Mouse (Mus musculus) limb, embryonic 11.5 days (tissue): Measurements from ENCODE around the gene Wrap53. TPM values are rescaled to one million over a fixed set of nuclear protein-coding genes. Genes with fewer than 3 reads are reported as not detected.

Source experiments
- ATAC-seq: fragments of 200-750 bp; cut with Nextera tagmentation; 2 replicates; pipeline ENCODE4 v1.8.0; 2017; ENCODE audit warnings: low read depth; ENCODE audit not compliant: insufficient number of reproducible peaks, low FRiP score, low TSS enrichment
- DNase-seq: peaks from one replicate; pipeline ENCODE4 v3.0.0-alpha.2; 2015; ENCODE audit warnings: low spot score
- H3K27ac ChIP-seq: fragments of 300-500 bp; sonication (generic); replicated peaks from 2 replicates; pipeline ENCODE4 v1.5.1; 2014; ENCODE audit warnings: low read depth, mild to moderate bottlenecking, low read length
- H3K27me3 ChIP-seq: fragments of 300-500 bp; sonication (generic); 2 replicates; pipeline ENCODE4 v1.6.1; 2014; ENCODE audit warnings: mild to moderate bottlenecking, low read length, mixed read lengths; ENCODE audit not compliant: control insufficient read depth, insufficient read depth
- H3K36me3 ChIP-seq: fragments of 300-500 bp; sonication (generic); 2 replicates; pipeline ENCODE4 v1.6.1; 2014; ENCODE audit warnings: mild to moderate bottlenecking, low read length, moderate library complexity, mixed read lengths; ENCODE audit not compliant: control insufficient read depth, insufficient read depth
- H3K4me1 ChIP-seq: fragments of 300-500 bp; sonication (generic); 2 replicates; pipeline ENCODE4 v1.6.1; 2014; ENCODE audit warnings: low read length, mixed read lengths; ENCODE audit not compliant: control insufficient read depth, insufficient read depth
- H3K4me2 ChIP-seq: fragments of 300-500 bp; sonication (generic); 2 replicates; pipeline ENCODE4 v1.6.1; 2014; ENCODE audit warnings: low read depth, mild to moderate bottlenecking, moderate library complexity; ENCODE audit not compliant: severe bottlenecking
- H3K4me3 ChIP-seq: fragments of 300-500 bp; sonication (generic); 2 replicates; pipeline ENCODE4 v1.5.1; 2014; ENCODE audit warnings: low read depth, low read length
- H3K9ac ChIP-seq: fragments of 300-500 bp; sonication (generic); 2 replicates; pipeline ENCODE4 v1.6.1; 2014; ENCODE audit warnings: mild to moderate bottlenecking, low read length
- H3K9me3 ChIP-seq: fragments of 300-500 bp; sonication (generic); 2 replicates; pipeline ENCODE4 v1.6.1; 2016; ENCODE audit warnings: low read length; ENCODE audit not compliant: control insufficient read depth
- WGBS: fragments of 180-500 bp; shearing (Covaris S2); extraction: QIAGEN DNeasy Blood & Tissue Kit; methylation state at CpG from one replicate; pipeline ENCODE4 v1.1.7; 2014; 5-methylcytosine and 5-hydroxymethylcytosine counted together
- polyA plus RNA-seq: library from polyadenylated mRNA; unstranded; fragments of >200 nt; fragmentation: Nextera tagmentation; extraction: Ambion mirVana; gene quantifications from 2 replicates; pipeline ENCODE4 v1.2.1, GENCODE M21; 2014

Gene Wrap53
- polyA plus RNA-seq, 1 experiment from 2014 or later = 46.9 TPM

GRCm38 (mm10) chr11:69516661-69517060, 63.4 kb downstream of the Wrap53 start:
- H3K9ac ChIP-seq = no peak overlapping the region
- no peak for DNase-seq
- WGBS = 64% methylated on average over 3 of the region's 3 CpGs

GRCm38 (mm10) chr11:69516151-69516640, 63.9 kb downstream of the Wrap53 start:
- DNase-seq (no peak), ATAC-seq (no peak)
- Histone ChIP-seq H3K4me1 (peaks cover 5% of the 10 kb centered on the region), H3K27me3 (no peaks in the 10 kb centered on the region), H3K27ac (no peak overlapping the region), H3K9ac (no peak overlapping the region), H3K36me3 (no peaks in the 10 kb centered on the region), H3K4me3 (no peak overlapping the region), H3K4me2 (no peak overlapping the region), H3K9me3 (no peaks in the 10 kb centered on the region)
- 70% methylated on average over 15 of the region's 15 CpGs for WGBS

More at GRCm38 (mm10) chr11:69516661-69517060, 63.4 kb downstream of the Wrap53 start:
- ATAC-seq = no peak
- Histone ChIP-seq H3K27ac (no peak overlapping the region), H3K4me2 (no peak overlapping the region), H3K36me3 (no peaks in the 10 kb centered on the region), H3K27me3 (no peaks in the 10 kb centered on the region), H3K4me1 (peaks cover 2% of the 10 kb centered on the region), H3K4me3 (no peak overlapping the region), H3K9me3 (no peaks in the 10 kb centered on the region)

- no peak overlapping the region for H3K27ac ChIP-seq
- H3K4me3 ChIP-seq = no peak overlapping the region
- 0 out of 2 replicates have a peak, but pooled peaks have one; percentile 31 for ATAC-seq
- H3K9me3 ChIP-seq = no peaks in the 10 kb centered on the region
- DNase-seq = peak; percentile 72
- no peak overlapping the region for H3K9ac ChIP-seq
- no peak overlapping the region for H3K4me2 ChIP-seq
- H3K4me1 ChIP-seq = peaks cover 10% of the 10 kb centered on the region
- no peaks in the 10 kb centered on the region for H3K36me3 ChIP-seq
- H3K27me3 ChIP-seq = no peaks in the 10 kb centered on the region
- WGBS = 8% methylated on average over 6 of the region's 6 CpGs
Observed at GRCm38 (mm10) chr11:69513840-69514239, 66.2 kb downstream of the Wrap53 start.

Other genes starting within 250 kb of the Wrap53 start
- 25.0 and 28.5 TPM in 2 replicates for gene Rnf227, start 239.8 kb downstream of the Wrap53 start, polyA plus RNA-seq
- 58.6 and 68.0 TPM in 2 replicates for gene Chd3, start 210.8 kb downstream of the Wrap53 start, polyA plus RNA-seq
- 129 and 141 TPM in 2 replicates for gene Naa38, start 184.8 kb downstream of the Wrap53 start, polyA plus RNA-seq
- 29.2 and 37.0 TPM in 2 replicates for gene Cyb5d1, start 184.6 kb downstream of the Wrap53 start, polyA plus RNA-seq
- gene Tmem88, start 182.0 kb downstream of the Wrap53 start, polyA plus RNA-seq = 22.7 and 23.6 TPM in 2 replicates
- 42.4 and 44.5 TPM in 2 replicates for gene Kdm6b, start 166.6 kb downstream of the Wrap53 start, polyA plus RNA-seq
- 0.87 and 1.4 TPM in 2 replicates for gene Dnah2, start 31.1 kb downstream of the Wrap53 start, polyA plus RNA-seq
- 12.9 and 14.4 TPM in 2 replicates for gene Efnb3, start 20.1 kb downstream of the Wrap53 start, polyA plus RNA-seq
- 250 and 254 TPM in 2 replicates for gene Trp53, start 104 bp upstream of the Wrap53 start, polyA plus RNA-seq
- 4.5 and 4.9 TPM in 2 replicates for gene Atp1b2, start 25.7 kb upstream of the Wrap53 start, polyA plus RNA-seq
- not detected in 2 replicates for gene Shbg, start 37.6 kb upstream of the Wrap53 start, polyA plus RNA-seq
- gene Sat2, start 41.8 kb upstream of the Wrap53 start, polyA plus RNA-seq = 14.7 and 16.2 TPM in 2 replicates
- gene Fxr2, start 52.7 kb upstream of the Wrap53 start, polyA plus RNA-seq = 35.8 and 37.5 TPM in 2 replicates
- gene Sox15, start 75.1 kb upstream of the Wrap53 start, polyA plus RNA-seq = 0.17 TPM in 1 of 2 replicates, not detected in the other
- gene Mpdu1, start 82.4 kb upstream of the Wrap53 start, polyA plus RNA-seq = 21.0 and 41.0 TPM in 2 replicates
- 3.4 and 4.5 TPM in 2 replicates for gene Cd68, start 85.9 kb upstream of the Wrap53 start, polyA plus RNA-seq
- gene Eif4a1, start 92.2 kb upstream of the Wrap53 start, polyA plus RNA-seq = 759 and 892 TPM in 2 replicates
- 125 and 127 TPM in 2 replicates for gene Senp3, start 101.8 kb upstream of the Wrap53 start, polyA plus RNA-seq
- gene Tnfsf13, start 105.5 kb upstream of the Wrap53 start, polyA plus RNA-seq = not detected in 2 replicates
- 2.6 and 3.3 TPM in 2 replicates for gene Tnfsf12, start 115.6 kb upstream of the Wrap53 start, polyA plus RNA-seq
- 1.1 and 1.3 TPM in 2 replicates for gene Tnfsfm13, start 115.8 kb upstream of the Wrap53 start, polyA plus RNA-seq
- 64.0 and 78.3 TPM in 2 replicates for gene Polr2a, start 178.4 kb upstream of the Wrap53 start, polyA plus RNA-seq
- gene Slc35g3, start 181.7 kb upstream of the Wrap53 start, polyA plus RNA-seq = 0.09 TPM in 1 of 2 replicates, not detected in the other
- gene Zbtb4, start 185.7 kb upstream of the Wrap53 start, polyA plus RNA-seq = 0.96 and 1.1 TPM in 2 replicates
- gene Chrnb1, start 215.7 kb upstream of the Wrap53 start, polyA plus RNA-seq = 4.3 and 4.4 TPM in 2 replicates
- 0.36 and 0.67 TPM in 2 replicates for gene Fgf11, start 221.6 kb upstream of the Wrap53 start, polyA plus RNA-seq
- gene Tmem102, start 225.4 kb upstream of the Wrap53 start, polyA plus RNA-seq = 1.8 and 2.0 TPM in 2 replicates
- not detected in 2 replicates for gene Gm39566, start 235.0 kb upstream of the Wrap53 start, polyA plus RNA-seq
- gene Spem2, start 238.2 kb upstream of the Wrap53 start, polyA plus RNA-seq = not detected in 2 replicates
- gene Spem1, start 241.9 kb upstream of the Wrap53 start, polyA plus RNA-seq = 0.15 and 0.18 TPM in 2 replicates